Mouse (Mus musculus) kidney, adult 8-10 months (tissue): ENCODE data around the gene Sp6.

Experiments used
- DNase-seq, 2 experiments: peaks; one replicate each; pipeline ENCODE4 v3.0.0; 2022

Sp6 gene

DNA sequence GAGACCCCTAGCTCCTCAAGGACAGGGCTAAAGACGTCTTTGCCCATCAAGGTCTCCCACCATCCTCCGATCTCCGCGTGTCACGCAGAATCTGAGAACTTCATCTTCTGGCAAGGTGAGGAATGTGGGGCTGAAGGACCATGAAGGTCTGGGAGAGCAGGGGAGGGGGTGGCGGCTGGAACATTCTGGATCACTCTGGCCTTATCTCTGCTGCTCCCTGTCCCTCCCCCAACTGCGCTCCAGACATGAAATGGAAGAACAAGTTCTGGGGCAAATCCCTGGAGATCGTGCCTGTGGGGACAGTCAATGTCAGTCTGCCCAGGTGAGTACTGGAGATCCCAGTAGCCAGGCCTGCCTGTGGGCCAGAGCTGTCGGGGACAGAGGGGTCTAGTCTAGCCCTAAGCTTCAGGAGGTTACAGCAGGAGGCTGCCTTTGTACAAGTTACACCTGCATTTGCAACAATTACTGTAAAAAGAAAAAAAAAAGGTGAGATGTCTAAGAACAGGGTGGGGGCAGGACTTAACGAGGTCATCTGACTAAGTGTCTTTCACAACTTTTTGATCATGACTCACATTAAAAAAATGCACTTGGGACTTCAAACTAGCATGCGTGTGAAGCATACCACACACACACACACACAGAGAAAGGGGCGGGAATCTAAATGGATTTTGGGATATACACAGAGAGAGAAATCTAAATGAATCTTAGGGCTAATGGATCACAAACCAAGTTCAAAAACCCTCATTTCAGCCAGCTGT, 52.5 kb downstream of the Sp6 start:
- DNase-seq, result no peak

DNA sequence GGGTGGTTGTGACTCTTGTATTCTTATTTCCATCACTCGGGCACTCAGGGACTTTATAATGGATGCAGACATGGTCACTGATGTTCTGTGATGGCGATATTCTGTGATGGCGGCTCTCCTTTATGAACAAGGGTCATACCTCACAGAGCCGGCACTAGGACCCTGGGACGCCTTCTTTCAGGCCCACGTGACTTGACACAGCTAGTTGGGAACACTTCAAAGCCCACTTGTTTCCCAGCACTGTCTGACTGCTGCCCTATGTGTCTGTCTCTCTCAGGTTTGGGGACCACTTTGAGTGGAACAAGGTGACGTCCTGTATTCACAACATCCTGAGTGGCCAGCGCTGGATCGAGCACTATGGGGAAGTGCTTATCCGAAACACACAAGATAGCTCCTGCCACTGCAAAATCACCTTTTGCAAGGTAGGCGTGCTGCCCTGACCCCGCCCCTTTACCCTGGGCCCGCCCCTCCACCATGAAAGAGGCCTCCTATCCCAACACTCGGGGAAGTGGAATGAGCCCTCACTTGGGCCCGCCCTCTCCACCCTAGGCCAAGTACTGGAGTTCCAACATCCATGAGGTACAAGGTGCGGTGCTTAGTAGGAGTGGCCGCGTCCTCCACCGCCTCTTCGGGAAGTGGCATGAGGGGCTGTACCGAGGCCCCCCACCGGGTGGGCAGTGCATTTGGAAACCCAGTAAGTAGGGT, 53.6 kb downstream of the Sp6 start:
- no peak for DNase-seq

DNA sequence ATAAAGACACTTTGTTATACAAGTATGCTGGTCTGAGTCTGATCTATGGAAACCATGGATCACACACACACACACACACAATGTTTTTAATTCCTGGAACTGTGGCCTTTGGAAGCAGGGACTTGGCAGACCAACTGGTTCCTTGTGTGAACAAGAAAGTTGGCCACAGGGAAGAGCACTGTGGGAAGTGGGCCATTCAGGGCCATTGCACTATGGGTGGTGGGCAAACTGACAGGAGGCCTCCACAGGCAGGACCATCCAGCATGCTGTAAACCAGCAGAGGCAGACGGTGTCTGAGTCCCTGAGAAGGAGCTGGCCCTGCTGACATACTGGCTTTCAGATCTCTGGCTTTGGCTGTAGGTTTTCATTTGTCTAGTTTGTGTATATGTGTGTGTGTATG, 56.1 kb downstream of the Sp6 start:
- no peak for DNase-seq

DNA sequence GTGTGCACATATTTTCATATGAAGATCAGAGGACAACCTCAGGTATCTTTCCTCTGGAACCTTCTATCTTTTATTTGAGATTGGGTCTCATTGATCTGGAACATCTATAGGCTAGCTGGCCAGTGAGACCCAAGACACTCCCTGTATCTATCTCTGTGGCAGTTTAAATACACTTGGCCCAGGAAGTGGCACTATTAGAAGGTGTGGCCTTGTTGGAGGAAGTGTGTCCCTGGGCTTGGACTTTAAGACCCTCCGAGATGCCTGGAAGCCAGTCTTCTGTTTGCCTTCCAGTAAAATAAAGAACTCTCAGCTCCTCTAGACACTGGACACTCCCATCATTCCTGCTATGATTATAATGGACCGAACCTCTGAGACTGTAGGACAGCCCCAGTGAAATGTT, 56.6 kb downstream of the Sp6 start:
- no peak for DNase-seq

DNA sequence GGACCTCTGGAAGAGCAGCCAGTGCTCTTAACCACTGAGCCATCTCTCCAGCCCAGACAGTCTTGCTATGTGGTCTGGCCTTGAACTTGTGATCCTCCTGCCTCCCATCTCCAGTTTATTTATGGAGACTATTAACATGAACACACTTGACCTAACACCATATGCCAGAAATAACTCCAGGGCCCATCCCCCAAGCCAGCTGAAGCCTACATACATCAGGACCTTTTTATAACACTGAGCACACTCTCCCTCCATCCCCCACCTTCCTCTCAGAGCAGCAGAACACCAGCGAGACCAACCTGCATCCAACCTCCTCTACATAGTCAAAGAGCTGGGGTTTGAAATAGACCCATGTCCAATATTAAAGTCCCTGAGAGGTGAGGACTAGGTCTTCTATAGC, 57.9 kb downstream of the Sp6 start:
- no peak for DNase-seq

DNA sequence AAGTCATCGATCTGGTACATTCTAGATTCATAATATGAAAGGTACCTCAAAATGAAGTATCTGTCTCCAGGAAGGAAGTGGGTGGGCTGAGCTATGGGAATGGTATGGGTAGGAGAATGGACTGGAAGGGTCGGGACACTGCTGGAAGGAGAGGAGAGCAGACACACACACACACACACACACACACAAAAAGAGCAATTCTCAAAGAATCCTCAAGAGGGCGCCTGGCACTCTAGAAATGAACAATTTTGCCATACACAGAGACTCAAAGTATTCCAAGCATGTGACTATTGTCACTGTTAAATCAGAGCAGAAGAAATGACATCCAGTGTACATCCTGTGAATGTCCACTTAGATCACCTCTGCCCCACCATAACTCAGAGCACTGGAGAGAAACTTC, 59.3 kb downstream of the Sp6 start:
- peak; percentile 31 to 42 for DNase-seq

DNA sequence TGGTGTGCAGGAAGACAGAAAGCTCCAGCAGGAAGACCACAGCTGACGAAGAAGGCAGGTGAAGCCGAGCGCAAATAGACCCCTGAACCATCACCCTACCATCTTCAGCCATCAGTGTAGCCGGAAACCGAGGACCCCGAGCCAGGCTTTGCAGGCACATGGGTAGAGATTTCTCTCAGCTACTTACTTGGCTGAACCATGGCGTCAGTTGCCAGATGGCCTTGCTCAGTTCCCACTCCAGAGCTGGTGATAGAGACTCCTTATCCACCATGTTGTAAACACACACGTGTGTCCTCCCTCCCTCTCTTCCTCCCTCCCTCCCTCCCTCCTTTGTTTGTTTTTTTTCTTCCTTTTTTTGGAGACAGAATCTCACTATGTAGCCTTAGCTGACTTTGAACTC, 61.0 kb downstream of the Sp6 start:
- DNase-seq, result no peak
